Mouse (Mus musculus): Measurements from ENCODE around the gene Nat8f4. TPM values are rescaled to one million over a fixed set of nuclear protein-coding genes. Genes with fewer than 3 reads are reported as not detected.
"Not testable (repeated sequence)": the region's sequence is repeated elsewhere in the genome, so short reads cannot be mapped to it uniquely, and the experiment has no call there.

Gene Nat8f4
- 2.4 TPM in 2 replicates for polyA plus RNA-seq (2014; fragmentation: Nextera tagmentation; extraction: Ambion mirVana)

DNA sequence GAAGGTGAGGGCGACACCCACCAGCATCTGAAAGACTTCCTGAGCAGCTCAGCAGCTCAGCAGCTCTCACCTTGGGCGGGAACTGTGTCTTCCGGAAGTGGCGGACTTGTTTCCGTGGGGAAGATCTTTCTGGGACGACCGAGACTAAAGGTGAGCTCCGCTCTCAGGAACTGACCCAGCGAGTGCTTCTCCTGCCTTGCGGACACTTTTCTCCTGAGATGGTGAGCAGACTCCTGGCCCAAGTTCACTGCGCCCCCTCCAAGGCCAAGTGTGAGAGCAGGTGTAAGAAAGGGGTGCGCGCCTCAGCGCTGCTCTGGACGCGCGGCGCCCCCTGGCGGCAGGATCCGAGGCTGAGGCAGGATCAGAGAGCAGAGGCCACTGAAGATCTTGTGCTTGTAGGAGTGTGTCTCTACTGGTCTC lies at the start of gene Nat8f4:
TSS of gene Nat8f4 (minus strand) at position 243 of the 420 bp plus-strand sequence.
- H3K9me3 ChIP-seq (ENCODE audit: control insufficient read depth, low read length); DNase-seq (ENCODE audit: low spot score); H3K9ac ChIP-seq (ENCODE audit: low read depth, low read length); H3K27me3 ChIP-seq (replicated peaks; ENCODE audit: control insufficient read depth, insufficient read depth, low read length); H3K4me1 ChIP-seq (ENCODE audit: control insufficient read depth, insufficient read depth, low read length); H3K36me3 ChIP-seq (ENCODE audit: control insufficient read depth, insufficient read depth, low read length); H3K27ac ChIP-seq (replicated peaks; ENCODE audit: low read depth, low read length): not testable (repeated sequence)
- ATAC-seq (ENCODE audit: low read depth): peak; percentile 92
- H3K4me2 ChIP-seq (ENCODE audit: low read depth, low read length): peak within 1 kb of the TSS; percentile 41
- WGBS: 24% methylated on average over 20 of the region's 20 CpGs
- peak within 1 kb of the TSS; percentile 23; the same call in 1 of the 2 replicates for H3K4me3 ChIP-seq (ENCODE audit: low read depth, low read length)

DNA sequence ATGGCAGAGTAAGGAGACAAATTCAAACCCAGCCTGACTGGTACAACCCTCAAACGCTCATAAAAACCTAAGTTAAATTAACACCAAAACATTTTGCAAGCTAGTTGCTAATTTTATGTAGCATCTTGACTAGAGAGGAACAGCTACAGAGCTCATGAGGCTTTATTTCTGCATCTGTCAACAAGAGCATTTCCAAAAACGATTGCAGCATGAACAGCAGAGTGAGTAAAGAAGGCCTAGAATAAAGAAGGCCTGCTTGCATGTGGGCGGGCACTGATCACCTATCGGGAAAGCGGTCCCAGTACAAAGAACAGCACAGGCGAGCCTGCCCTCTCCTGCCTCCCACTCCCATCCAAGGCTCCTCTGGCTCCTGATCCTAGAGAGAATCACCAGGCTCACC lies 43.9 kb upstream of the Nat8f4 start:
- no peak overlapping the region for H3K27ac ChIP-seq (replicated peaks; ENCODE audit: low read depth, low read length)
- no peak overlapping the region for H3K4me3 ChIP-seq (ENCODE audit: low read depth, low read length)
- no peaks in the 10 kb centered on the region for H3K9me3 ChIP-seq (ENCODE audit: control insufficient read depth, low read length)
- H3K27me3 ChIP-seq (replicated peaks; ENCODE audit: control insufficient read depth, insufficient read depth, low read length): no peaks in the 10 kb centered on the region
- ATAC-seq (ENCODE audit: low read depth) (no peak), DNase-seq (ENCODE audit: low spot score) (no peak)
- no peak overlapping the region for H3K9ac ChIP-seq (ENCODE audit: low read depth, low read length)
- WGBS: 86% methylated on average over 6 of the region's 6 CpGs
- no peak overlapping the region for H3K4me2 ChIP-seq (ENCODE audit: low read depth, low read length)
- H3K36me3 ChIP-seq (ENCODE audit: control insufficient read depth, insufficient read depth, low read length): peaks cover 96% of the 10 kb centered on the region
- no peaks in the 10 kb centered on the region for H3K4me1 ChIP-seq (ENCODE audit: control insufficient read depth, insufficient read depth, low read length)

DNA sequence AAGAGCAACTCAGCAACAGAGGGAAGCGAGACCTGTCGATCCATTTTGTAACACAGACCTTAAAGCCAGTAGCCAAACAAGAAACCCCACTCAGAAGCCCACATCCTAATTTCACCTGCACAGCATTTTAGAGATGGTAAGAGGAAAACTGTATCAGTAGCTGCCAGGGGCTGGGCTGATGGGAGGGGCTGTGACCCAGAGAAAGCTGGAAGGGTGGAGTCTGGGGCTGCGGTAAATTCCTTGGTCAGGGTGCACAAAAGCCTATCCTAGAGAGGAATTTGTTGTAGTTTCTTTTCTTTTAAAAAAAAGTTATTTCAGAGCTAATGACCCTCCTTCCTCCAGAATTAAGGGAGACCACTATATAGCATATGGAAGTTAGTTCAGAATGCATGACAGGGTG lies 37.8 kb upstream of the Nat8f4 start:
- 92% methylated on average over 3 of the region's 3 CpGs for WGBS
- Histone ChIP-seq H3K4me2 (ENCODE audit: low read depth, low read length) (no peak overlapping the region), H3K27me3 (replicated peaks; ENCODE audit: control insufficient read depth, insufficient read depth, low read length) (no peaks in the 10 kb centered on the region)

DNA sequence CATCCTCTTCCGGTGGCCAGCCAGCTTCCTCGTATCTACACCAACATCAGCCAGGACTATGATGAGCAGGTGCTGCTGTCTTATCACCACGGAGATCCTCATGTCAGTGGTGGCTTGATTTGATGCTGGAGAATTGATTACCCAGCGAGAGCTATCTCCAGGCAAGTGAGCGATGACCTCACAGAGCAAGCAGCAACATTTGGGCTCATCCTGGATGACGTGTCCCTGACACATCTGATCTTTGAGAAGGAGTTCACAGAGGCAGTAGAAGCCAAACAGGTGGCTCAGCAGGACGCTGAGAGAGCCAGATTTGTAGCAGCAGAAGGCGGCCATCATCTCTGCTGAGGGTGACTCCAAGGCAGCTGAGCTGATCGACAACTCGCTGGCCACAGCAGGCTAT lies 34.0 kb upstream of the Nat8f4 start:
- ATAC-seq (ENCODE audit: low read depth): no peak
- no peak for DNase-seq (ENCODE audit: low spot score)
- H3K9me3 ChIP-seq (ENCODE audit: control insufficient read depth, low read length): no peaks in the 10 kb centered on the region
- peaks cover 21% of the 10 kb centered on the region for H3K36me3 ChIP-seq (ENCODE audit: control insufficient read depth, insufficient read depth, low read length)
- H3K4me2 ChIP-seq (ENCODE audit: low read depth, low read length): no peak overlapping the region
- WGBS: 81% methylated on average over 10 of the region's 10 CpGs
- H3K4me1 ChIP-seq (ENCODE audit: control insufficient read depth, insufficient read depth, low read length): no peaks in the 10 kb centered on the region
- no peaks in the 10 kb centered on the region for H3K27me3 ChIP-seq (replicated peaks; ENCODE audit: control insufficient read depth, insufficient read depth, low read length)
- H3K9ac ChIP-seq (ENCODE audit: low read depth, low read length): no peak overlapping the region
- H3K27ac ChIP-seq (replicated peaks; ENCODE audit: low read depth, low read length): no peak overlapping the region
- no peak overlapping the region for H3K4me3 ChIP-seq (ENCODE audit: low read depth, low read length)

More for the DNA sequence above, 37.8 kb upstream of the Nat8f4 start:
- Histone ChIP-seq H3K27ac (replicated peaks; ENCODE audit: low read depth, low read length) (no peak overlapping the region), H3K9ac (ENCODE audit: low read depth, low read length) (no peak overlapping the region), H3K36me3 (ENCODE audit: control insufficient read depth, insufficient read depth, low read length) (peaks cover 59% of the 10 kb centered on the region), H3K4me3 (ENCODE audit: low read depth, low read length) (no peak overlapping the region), H3K9me3 (ENCODE audit: control insufficient read depth, low read length) (no peaks in the 10 kb centered on the region), H3K4me1 (ENCODE audit: control insufficient read depth, insufficient read depth, low read length) (no peaks in the 10 kb centered on the region)
- DNase-seq (ENCODE audit: low spot score) (no peak), ATAC-seq (ENCODE audit: low read depth) (no peak)

DNA sequence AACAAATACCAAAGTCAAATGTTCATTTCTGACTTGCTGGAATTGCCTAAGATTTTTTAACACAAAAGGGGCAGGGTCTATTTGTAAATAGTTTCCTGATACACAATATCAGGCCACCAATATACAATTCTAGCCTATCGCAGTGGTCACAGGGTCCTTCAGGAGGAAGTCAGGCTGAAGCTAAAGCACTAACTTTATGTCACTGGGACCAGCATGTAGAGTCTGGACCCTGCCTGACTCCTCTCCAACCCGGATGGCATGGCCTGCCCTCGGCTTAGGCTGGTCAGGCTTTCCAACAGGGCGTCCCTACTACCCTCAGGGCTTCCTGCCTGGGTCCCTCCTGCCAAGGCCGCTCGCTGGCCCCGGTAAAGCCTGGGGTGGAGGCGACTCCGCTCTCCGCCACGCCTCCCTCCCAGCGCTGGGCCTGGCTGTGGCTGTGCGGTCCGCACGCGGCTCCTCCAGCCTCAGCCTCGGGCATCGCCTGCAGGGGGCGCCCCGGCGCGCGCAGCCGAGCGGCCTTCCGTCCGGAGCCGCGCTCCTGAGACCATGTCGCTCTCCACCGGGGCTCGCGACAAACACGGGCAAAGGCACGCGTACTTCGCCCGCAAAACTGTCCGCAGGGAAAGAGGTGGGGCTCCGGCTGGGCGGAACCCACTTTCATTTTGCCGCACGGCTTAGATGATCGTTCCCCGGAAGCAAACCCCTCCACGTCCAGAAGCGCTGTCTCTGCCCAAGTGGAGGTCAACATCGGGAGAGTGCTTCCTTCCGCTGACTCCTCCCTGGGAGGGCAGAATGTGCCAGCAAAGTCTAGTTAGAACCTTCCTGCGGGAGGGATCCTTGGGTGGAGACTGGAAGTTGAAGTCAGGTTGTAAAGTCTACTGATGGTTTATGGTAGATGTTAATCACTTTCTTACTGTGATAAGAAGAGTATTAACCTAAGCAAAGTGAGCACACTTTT lies 32.1 kb upstream of the Nat8f4 start:
- DNase-seq (ENCODE audit: low spot score) (peak; percentile 87), ATAC-seq (ENCODE audit: low read depth) (peak; percentile 97)
- Histone ChIP-seq H3K27ac (replicated peaks; ENCODE audit: low read depth, low read length) (0 out of 2 replicates have a peak overlapping the region, but pooled peaks have one; percentile 52), H3K9ac (ENCODE audit: low read depth, low read length) (peak overlapping the region; percentile 66), H3K4me3 (ENCODE audit: low read depth, low read length) (peak overlapping the region; percentile 49), H3K36me3 (ENCODE audit: control insufficient read depth, insufficient read depth, low read length) (peaks cover 14% of the 10 kb centered on the region), H3K4me2 (ENCODE audit: low read depth, low read length) (peak overlapping the region; percentile 55)
- H3K27me3 ChIP-seq (replicated peaks; ENCODE audit: control insufficient read depth, insufficient read depth, low read length); H3K4me1 ChIP-seq (ENCODE audit: control insufficient read depth, insufficient read depth, low read length); H3K9me3 ChIP-seq (ENCODE audit: control insufficient read depth, low read length): not testable (repeated sequence)
- 3% methylated on average over 19 of the region's 50 CpGs for WGBS

DNA sequence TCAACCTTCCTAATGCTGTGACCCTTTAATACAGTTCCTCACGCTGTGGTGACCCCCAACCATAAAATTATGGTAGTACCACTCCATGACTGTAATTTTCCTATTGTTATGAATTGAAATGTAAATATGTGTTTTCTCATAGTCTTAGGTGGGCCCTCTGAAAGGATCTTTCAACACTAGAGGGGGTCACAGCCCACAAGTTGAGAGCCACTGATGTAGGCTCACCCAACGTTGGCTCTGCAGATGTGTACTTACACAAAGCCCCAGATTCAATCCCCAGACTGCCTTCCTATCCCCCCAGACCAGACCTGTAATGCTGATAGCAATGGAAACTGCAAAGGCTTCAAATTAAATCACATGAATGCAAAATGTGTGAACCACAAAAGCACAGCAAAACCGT lies 31.0 kb upstream of the Nat8f4 start:
- 73% methylated on average over 3 of the region's 3 CpGs for WGBS
- H3K27ac ChIP-seq (replicated peaks; ENCODE audit: low read depth, low read length): no peak overlapping the region
- H3K4me1 ChIP-seq (ENCODE audit: control insufficient read depth, insufficient read depth, low read length): no peaks in the 10 kb centered on the region
- H3K36me3 ChIP-seq (ENCODE audit: control insufficient read depth, insufficient read depth, low read length): peaks cover 13% of the 10 kb centered on the region
- DNase-seq (ENCODE audit: low spot score) (no peak), ATAC-seq (ENCODE audit: low read depth) (no peak)
- H3K4me3 ChIP-seq (ENCODE audit: low read depth, low read length): no peak overlapping the region
- no peaks in the 10 kb centered on the region for H3K27me3 ChIP-seq (replicated peaks; ENCODE audit: control insufficient read depth, insufficient read depth, low read length)
- H3K4me2 ChIP-seq (ENCODE audit: low read depth, low read length): no peak overlapping the region
- no peak overlapping the region for H3K9ac ChIP-seq (ENCODE audit: low read depth, low read length)
- H3K9me3 ChIP-seq (ENCODE audit: control insufficient read depth, low read length): no peaks in the 10 kb centered on the region

DNA sequence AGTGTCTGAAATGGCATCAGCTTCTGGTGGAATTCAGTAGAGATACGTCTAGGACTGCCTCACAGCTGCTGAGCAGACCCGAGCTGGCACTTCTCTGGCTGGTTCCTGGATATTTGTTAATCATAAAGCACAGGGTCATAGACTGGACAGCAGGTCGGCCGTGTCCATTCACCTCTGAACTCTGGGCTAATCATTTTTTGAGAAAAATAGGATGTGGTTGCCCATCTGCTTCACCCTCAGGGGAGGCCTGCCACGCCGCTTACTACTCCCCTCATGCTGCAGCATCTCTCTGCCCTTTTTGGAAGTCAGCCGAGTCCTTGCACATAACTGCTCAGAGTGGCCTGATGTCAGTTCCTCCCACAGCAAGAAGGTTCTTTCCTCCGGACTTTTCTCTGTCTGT lies 29.4 kb upstream of the Nat8f4 start:
- H3K27ac ChIP-seq (replicated peaks; ENCODE audit: low read depth, low read length): no peak overlapping the region
- H3K4me3 ChIP-seq (ENCODE audit: low read depth, low read length): no peak overlapping the region
- H3K4me1 ChIP-seq (ENCODE audit: control insufficient read depth, insufficient read depth, low read length): no peaks in the 10 kb centered on the region
- 83% methylated on average over 8 of the region's 8 CpGs for WGBS
- peaks cover 24% of the 10 kb centered on the region for H3K36me3 ChIP-seq (ENCODE audit: control insufficient read depth, insufficient read depth, low read length)
- no peak overlapping the region for H3K4me2 ChIP-seq (ENCODE audit: low read depth, low read length)
- H3K27me3 ChIP-seq (replicated peaks; ENCODE audit: control insufficient read depth, insufficient read depth, low read length): no peaks in the 10 kb centered on the region
- H3K9ac ChIP-seq (ENCODE audit: low read depth, low read length): no peak overlapping the region
- no peaks in the 10 kb centered on the region for H3K9me3 ChIP-seq (ENCODE audit: control insufficient read depth, low read length)
- DNase-seq (ENCODE audit: low spot score) (no peak), ATAC-seq (ENCODE audit: low read depth) (no peak)

DNA sequence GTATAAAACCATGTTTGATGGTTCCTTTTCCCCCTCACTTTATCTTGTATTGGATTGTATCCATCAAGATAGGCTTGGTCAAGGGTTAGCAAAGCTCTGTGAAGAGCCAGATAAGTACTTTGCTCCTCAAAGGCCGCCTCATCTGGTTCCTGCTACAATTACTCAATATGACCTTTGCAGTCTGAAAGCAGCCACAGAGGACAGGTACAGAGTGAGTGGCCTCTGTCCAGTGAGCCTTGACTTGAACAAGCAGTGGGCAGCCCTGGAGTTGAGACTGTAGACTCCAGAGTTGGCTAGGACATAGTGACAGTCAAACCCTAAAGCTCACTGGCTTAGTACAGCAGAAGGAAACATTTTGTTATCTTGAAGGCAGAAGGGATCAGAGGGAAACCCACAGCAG lies 24.6 kb upstream of the Nat8f4 start:
- H3K4me2 ChIP-seq (ENCODE audit: low read depth, low read length): no peak overlapping the region
- DNase-seq (ENCODE audit: low spot score) (no peak), ATAC-seq (ENCODE audit: low read depth) (no peak)
- H3K9me3 ChIP-seq (ENCODE audit: control insufficient read depth, low read length): no peaks in the 10 kb centered on the region
- no peak overlapping the region for H3K27ac ChIP-seq (replicated peaks; ENCODE audit: low read depth, low read length)
- WGBS: 91% methylated on average over 1 of the region's 1 CpGs
- H3K4me1 ChIP-seq (ENCODE audit: control insufficient read depth, insufficient read depth, low read length): no peaks in the 10 kb centered on the region
- no peak overlapping the region for H3K4me3 ChIP-seq (ENCODE audit: low read depth, low read length)
- no peak overlapping the region for H3K9ac ChIP-seq (ENCODE audit: low read depth, low read length)
- peaks cover 68% of the 10 kb centered on the region for H3K36me3 ChIP-seq (ENCODE audit: control insufficient read depth, insufficient read depth, low read length)
- no peaks in the 10 kb centered on the region for H3K27me3 ChIP-seq (replicated peaks; ENCODE audit: control insufficient read depth, insufficient read depth, low read length)
